Mouse (Mus musculus): ENCODE data around the gene Crnn. TPM values are rescaled to one million over a fixed set of nuclear protein-coding genes. Genes with fewer than 3 reads are reported as not detected.

Crnn gene
- not detected in 2 replicates for polyA plus RNA-seq (2012; rRNA removed)

GRCm38 (mm10) chr3:93144510-93145051, at the start of gene Crnn:
Crnn (plus strand) TSS chr3:93144787.

GRCm38 (mm10) chr3:93196978-93197377, 52.4 kb downstream of the Crnn start, which contains the start of gene Flg2:
Flg2 (plus strand) TSS chr3:93197278.

Other genes starting within 250 kb of the Crnn start
- gene Lce3a, start 218.6 kb upstream of the Crnn start, polyA plus RNA-seq (2012; rRNA removed) = not detected in 2 replicates
- gene Lce3b, start 211.8 kb upstream of the Crnn start, polyA plus RNA-seq (2012; rRNA removed) = not detected in 2 replicates
- gene Lce3c, start 200.3 kb upstream of the Crnn start, polyA plus RNA-seq (2012; rRNA removed) = not detected in 2 replicates
- gene Lce3d, start 187.4 kb upstream of the Crnn start, polyA plus RNA-seq (2012; rRNA removed) = not detected in 2 replicates
- not detected in 2 replicates for gene Lce3e, start 177.7 kb upstream of the Crnn start, polyA plus RNA-seq (2012; rRNA removed)
- not detected in 2 replicates for gene Lce3f, start 152.6 kb upstream of the Crnn start, polyA plus RNA-seq (2012; rRNA removed)
- gene Crct1, start 129.1 kb upstream of the Crnn start, polyA plus RNA-seq (2012; rRNA removed) = 0.14 and 0.15 TPM in 2 replicates
- gene Lce1m, start 125.7 kb upstream of the Crnn start, polyA plus RNA-seq (2012; rRNA removed) = not detected in 2 replicates
- not detected in 2 replicates for gene Gm4858, start 76.0 kb upstream of the Crnn start, polyA plus RNA-seq (2012; rRNA removed)
- not detected in 2 replicates for gene Flg2, start 52.5 kb downstream of the Crnn start, polyA plus RNA-seq (2012; rRNA removed)
- not detected in 2 replicates for gene Flg, start 128.7 kb downstream of the Crnn start, polyA plus RNA-seq (2012; rRNA removed)
- not detected in 2 replicates for gene Hrnr, start 175.0 kb downstream of the Crnn start, polyA plus RNA-seq (2012; rRNA removed)
- not detected in 2 replicates for gene Rptn, start 248.9 kb downstream of the Crnn start, polyA plus RNA-seq (2012; rRNA removed)